Mouse (Mus musculus) heart, adult 11 months (tissue): ENCODE results near the gene Mmp27.

Source experiments
- DNase-seq: peaks from one replicate; pipeline ENCODE4 v3.0.0; 2022

The Mmp27 gene

DNA sequence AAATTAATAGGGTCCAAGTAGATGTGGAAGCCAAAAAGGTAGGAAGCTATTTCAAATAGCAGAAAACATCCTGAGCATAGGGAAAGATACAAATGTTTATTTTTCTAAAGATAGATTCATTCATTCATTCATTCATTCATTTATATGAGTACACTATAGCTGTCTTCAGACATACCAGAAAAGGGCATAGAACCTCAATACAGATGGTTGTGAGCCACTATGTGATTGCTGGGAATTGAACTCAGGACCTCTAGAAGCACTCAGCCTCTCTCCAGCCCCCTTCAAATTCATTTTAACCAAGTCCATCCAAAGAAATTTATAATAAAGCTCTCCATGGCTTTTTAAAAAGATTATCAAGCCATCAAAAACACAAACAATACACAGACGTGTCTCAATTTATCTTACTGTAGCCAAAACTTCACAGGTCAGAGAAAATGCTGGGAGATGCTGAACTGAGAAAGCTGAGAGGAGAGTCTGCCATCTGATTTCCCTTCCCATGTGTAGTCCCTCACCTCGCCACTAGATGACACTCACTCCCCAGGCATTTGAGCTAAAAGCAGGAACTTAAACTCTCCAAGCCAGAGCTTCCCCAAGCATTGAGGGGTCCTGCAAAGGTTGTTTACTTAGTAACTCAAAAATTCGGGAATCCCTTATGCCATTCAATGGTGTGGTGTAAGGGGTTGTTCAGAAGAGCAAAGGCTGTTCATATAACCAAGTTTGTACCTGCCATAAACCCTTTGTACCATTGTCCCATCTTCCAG, 32.0 kb downstream of the Mmp27 start:
- no peak for DNase-seq

DNA sequence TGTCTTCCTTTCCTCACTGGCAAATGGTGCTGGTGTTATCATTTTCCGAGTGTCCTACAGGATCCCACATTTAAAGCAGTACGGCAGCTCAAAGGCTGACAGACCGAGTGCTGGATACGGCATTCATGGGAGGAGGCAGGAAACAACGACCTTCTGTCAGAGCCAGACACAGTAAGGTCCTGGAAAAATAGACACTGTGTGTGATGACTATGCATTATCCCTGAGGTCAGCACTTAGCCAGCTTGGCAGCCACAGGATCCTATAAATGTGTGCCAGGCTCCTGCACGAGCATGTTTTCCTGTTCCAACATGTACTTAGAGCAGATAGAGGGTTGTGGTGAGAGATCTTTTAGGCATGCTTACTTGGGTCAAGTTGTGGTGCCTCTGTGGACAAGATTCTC, 32.8 kb downstream of the Mmp27 start:
- no peak for DNase-seq

DNA sequence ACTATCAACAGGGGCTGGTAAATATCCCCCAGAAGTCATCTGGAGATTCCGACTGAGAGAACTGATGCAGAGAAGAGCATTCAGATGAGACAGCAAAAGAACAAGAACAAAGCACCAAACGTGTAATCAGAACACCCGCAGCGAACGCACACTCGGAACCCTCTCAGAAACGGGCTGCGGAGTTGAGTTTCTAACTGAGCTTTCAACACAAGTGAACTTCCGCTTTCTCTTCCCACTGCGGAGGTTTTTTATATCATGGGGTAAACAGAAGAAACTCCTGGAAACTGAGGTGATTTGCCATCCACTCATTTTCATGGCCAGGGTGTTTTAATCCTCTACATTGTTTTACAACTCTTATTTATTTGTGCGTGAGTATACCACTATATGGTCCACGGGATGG, 34.4 kb downstream of the Mmp27 start:
- no peak for DNase-seq

DNA sequence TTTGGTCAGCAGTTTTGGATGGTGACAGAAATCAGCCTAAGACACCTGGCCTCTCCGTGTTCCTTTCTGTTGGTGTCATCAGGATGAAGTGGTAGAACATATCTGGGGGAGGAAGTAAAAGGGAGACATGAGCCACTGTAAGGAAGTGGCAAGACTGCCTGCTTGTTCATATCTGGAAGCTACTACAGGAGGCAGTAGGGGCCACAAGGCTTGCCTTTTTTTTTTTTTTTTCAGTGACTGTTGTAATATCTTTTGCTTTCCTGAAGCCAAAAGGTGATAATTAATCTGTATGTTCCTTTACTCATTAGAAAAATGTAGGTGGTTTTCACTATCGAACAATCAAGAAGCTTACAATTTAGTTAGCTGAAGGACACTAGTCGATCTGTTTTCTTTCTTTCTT, 51.4 kb downstream of the Mmp27 start:
- DNase-seq: peak; percentile 1

DNA sequence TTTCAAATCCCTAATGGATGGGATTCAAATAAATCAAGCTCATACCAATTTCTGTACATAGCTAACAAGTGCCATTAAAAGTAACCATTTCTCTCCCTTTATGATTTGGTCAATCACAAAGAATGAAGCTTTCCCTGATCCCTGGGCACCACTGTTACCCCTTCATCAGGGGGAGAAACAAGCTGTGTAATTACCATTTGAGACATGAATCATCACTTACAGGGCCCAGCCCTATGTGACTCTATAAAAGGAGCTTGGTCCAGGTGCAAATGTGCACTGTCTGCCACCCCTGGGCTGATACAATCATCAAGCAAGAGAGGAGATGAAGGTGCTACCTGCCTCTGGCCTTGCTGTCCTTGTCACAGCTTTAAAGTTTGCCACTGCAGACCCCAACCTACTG, 56.7 kb downstream of the Mmp27 start, which contains the start of gene Mmp20:
Mmp20 (plus strand) TSS at position 301 of the 400 bp plus-strand sequence.
- DNase-seq: peak; percentile 61
